Mouse (Mus musculus) large intestine, adult 2 months (tissue): ENCODE results near the gene Syt6. TPM values are rescaled to one million over a fixed set of nuclear protein-coding genes. Genes with fewer than 3 reads are reported as not detected.

Experiments
- DNase-seq: peaks from one replicate; pipeline ENCODE4 v3.0.0-alpha.2; 2012; ENCODE audit warnings: low read depth, low spot score
- WGBS: fragments of 180-500 bp; shearing (Covaris S2); methylation state at CpG from one replicate; pipeline ENCODE4 v1.1.7; 2018; 5-methylcytosine and 5-hydroxymethylcytosine counted together
- polyA plus RNA-seq: library from polyadenylated mRNA; depleted of rRNA; stranded (reverse); fragments of >200 nt; gene quantifications from 2 replicates; pipeline ENCODE4 v1.2.3, GENCODE M21; 2012; rRNA removed

Gene Syt6
- polyA plus RNA-seq: 0.21 and 0.44 TPM in 2 replicates

DNA sequence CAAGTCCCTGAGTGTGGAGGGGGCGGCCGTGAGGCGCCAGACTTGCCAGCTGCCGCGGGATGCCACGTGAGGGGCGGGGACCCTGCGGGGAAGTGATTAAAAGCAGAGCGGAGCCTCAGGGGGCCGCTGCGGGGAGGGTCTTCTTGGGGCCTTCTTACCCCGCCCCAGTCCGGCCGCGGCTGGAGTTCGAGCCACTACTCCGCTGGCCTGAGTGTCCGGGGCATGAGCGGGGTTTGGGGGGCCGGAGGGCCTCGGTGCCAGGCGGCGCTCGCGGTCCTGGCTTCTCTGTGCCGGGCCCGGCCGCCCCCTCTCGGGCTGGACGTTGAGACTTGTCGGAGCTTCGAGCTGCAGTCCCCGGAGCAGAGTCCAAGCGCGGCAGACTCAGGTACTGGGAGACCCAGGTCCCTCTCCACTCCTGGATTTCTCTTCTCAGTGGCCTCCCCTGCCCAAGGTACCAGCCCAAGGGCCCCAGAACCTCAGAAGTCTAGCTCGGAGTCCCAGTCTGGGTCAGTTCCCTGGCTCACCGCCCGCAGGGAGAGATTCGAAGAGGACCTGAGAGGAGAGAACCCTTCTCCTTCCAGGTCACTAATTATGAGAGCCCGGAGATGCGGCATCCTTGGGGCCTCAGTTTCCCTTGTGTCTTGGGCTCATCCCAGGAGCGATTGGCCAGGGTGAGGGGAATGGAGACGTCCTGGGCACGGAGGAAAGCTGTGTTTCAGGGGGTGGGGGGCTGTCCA, at the start of gene Syt6:
Gene Syt6 (plus strand): TSS at position 76 of the 737 bp plus-strand sequence.
- no peak for DNase-seq
- 4% methylated on average over 44 of the region's 44 CpGs for WGBS

DNA sequence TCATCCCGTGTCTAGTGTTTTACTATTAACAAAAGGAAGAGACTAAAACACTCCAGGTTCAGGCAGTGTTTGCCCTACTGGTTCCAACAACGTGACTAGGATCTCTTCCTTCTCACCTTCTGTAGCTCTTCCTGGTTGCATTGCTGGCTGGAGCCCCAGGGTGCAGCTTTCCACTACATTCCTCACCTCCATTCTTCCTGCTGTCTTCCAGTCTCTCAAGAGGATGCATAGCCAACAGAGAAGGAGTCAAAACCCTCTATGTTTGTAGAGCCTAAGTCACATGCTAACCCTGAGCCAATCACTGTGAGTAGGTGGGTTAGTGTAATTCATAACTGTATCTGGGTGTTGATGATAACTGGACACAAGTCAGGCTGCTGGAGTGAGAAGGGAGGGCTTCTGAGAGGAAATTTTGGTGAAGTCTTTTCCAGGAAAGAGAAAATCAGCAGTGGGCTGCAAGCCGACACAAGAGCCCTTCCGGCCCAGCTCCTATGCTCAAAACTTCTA, 48.8 kb upstream of the Syt6 start:
- WGBS: 59% methylated on average over 4 of the region's 4 CpGs
- no peak for DNase-seq

DNA sequence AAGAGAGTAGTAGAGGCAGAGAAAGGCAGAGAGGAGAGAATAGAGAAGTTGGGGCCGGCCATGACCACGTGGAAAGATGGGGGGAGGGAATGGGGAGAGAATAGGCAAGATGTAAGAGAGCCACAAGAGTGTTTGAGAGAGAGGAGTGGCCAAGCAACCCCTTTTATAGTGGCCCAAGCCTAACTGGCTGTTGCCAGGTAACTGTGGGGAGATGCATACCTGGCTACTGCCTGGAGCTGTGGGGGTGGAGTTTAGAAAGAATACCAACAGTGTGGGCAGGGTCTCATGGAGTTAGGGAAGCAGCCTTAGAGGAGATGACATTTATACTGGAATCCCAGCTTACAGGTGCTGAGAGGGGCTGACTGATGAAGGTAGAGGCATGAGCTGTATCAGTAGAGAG, 48.2 kb upstream of the Syt6 start:
- no peak for DNase-seq
- 20% methylated on average over 2 of the region's 2 CpGs for WGBS

DNA sequence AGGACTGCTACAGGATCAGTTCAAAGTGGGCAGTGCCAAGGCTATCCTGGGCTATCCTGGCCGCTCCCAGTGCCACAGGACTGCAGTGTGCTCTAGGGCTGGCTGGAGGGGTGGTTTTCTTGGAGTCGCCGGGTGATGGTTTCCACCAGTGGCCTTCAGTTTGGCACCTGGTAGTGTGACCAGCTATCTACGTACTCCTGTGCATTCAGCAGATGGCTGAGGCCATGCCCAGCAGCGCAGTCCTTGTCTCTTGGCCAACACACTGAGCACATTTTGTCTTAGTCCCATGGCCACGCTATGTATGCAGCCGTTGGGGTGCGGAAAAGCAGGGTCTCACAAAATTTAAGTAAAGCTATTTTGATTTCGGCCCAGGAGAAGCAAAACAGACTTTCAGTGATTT, 41.0 kb upstream of the Syt6 start:
- DNase-seq: no peak
- WGBS: 94% methylated on average over 9 of the region's 9 CpGs

DNA sequence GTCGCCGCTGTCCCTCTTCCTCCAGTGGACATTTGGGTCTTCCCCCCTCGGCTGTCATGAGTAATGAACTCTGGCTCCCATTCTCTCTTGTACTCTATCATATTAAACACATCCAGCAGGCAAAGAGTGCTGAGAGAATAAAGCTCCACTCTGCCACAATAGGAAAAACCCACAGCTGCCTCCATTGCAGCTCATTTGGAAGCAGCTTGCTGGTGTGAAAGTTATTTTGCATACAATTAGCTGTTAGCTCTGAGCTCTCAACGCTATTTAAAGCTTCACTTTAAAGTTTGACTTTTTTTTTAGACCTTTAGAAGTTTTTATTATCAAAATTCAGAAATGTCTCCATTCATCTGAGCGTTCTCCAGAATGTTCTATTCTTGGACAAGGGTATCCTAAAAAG, 39.8 kb upstream of the Syt6 start:
- no peak for DNase-seq
- 54% methylated on average over 5 of the region's 5 CpGs for WGBS

DNA sequence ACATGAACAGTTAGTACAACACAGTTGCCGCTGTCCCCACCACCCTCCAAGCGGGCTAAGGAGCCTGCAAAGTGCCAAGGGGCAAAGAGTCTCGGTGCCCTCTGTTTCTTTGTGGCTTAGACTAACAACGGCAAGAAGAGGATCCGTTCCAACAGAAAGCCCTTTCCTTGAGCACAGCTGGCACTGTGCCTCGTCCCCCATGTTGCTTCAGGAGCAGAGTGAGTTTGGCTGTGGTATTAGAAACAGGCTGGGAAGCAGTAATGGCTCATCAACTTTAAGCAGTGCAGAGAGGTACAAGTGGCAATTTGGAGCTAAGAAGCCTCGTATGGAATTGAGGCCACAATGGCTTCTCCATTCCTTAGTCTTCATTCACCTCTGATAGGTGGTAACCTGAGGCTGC, 35.9 kb upstream of the Syt6 start:
- DNase-seq: no peak
- WGBS: 75% methylated on average over 7 of the region's 7 CpGs

DNA sequence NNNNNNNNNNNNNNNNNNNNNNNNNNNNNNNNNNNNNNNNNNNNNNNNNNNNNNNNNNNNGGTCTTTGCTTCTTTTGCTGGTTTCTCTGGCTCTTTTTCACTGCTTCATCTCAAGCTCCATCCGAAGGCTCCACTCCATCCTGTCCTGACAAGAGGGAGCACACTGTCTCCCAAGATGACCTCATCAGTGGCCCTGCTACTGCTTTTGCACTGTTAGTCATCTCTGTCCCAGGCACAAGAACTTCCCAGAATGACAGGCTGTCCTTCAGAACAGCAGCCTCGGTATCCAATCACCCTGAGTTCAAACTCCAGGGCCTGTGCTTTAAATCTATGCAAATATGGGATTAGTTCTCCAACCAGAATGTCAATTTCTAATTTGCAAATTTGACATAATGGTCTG, 28.9 kb upstream of the Syt6 start:
- DNase-seq: no peak
- 44% methylated on average over 2 of the region's 2 CpGs for WGBS

DNA sequence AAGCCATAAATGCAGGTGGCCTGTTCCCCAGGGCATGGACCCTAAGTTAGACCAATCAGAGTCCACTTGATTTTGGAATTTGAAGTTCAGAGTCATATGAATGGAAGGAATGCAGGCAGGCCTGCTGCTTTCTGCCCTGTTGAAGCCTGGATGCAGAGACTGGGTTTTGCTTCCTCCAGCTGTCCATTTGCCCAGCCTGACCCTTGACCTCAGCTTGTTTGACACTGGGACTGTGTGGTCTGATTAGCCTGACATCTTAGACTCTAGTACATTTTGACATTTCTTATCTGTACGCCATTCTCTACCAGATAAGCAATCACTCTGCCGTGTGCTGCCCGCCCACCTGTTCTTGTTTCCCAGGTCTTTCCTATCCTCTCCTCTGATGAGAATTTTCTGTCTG, 28.4 kb upstream of the Syt6 start:
- WGBS: 71% methylated on average over 3 of the region's 3 CpGs

DNA sequence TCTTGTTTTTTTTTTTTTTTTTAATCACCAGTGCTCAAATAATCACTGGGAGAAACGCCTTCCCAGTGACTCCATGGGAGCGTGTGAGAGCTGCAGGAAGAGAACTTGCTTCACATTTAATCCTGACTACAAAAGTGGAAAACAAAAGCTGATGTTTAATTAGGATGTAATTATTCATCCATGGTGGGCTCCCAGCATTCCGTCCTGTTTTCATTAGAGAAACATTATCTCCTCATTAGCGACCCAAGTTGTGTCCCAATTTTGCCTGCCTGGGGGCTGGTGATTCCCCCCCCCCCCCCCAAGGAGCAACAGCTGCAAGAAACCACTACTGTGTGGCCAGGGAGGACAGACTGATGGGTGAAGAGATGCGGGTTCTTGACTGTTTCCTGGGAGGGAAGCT, 24.8 kb upstream of the Syt6 start:
- WGBS: 80% methylated on average over 5 of the region's 5 CpGs

More for the DNA sequence above, 28.4 kb upstream of the Syt6 start:
- no peak for DNase-seq

DNA sequence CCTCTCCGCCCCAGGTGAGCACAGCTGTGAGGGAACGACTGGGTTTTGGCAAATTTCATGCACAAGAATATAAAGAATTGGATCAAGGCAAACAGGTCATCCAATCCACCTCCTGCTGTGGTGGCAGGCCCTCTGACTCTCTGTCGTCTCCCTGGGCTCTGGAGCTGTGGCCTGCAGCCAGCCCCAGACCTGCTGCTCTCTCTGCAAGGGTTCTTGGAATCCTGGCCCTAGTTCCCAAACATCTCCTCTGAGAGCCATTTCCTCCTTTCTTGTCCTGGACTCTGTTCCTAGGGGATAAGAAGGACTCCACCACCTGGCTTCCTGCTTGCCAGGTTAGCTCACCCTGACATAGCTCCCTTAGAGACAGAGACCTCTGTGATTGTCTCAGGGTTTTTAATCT, 7.8 kb upstream of the Syt6 start:
- 69% methylated on average over 3 of the region's 3 CpGs for WGBS

More for the DNA sequence above, 24.8 kb upstream of the Syt6 start:
- DNase-seq: no peak

DNA sequence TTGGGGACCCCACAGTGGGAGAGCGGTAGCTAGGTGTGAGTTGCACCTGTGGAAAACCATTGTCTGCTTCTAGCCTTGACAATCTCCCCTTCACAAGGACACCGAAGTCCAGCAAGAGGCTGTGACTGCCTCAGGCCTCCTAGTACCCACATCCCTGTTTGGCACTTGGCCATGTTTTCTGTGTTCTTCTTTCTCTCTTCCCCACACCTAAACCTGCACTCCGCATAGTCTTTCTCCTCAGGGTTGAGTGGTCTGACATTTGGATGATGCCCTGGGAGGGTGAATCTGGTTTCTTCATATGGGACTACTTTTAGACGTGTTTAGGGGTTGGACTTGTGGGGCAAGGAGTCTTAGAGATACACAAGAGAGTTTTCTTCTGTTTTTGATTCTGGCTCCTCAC, 2.5 kb upstream of the Syt6 start:
- no peak for DNase-seq
- WGBS: 75% methylated on average over 4 of the region's 4 CpGs

More for the DNA sequence above, 7.8 kb upstream of the Syt6 start:
- DNase-seq: no peak

DNA sequence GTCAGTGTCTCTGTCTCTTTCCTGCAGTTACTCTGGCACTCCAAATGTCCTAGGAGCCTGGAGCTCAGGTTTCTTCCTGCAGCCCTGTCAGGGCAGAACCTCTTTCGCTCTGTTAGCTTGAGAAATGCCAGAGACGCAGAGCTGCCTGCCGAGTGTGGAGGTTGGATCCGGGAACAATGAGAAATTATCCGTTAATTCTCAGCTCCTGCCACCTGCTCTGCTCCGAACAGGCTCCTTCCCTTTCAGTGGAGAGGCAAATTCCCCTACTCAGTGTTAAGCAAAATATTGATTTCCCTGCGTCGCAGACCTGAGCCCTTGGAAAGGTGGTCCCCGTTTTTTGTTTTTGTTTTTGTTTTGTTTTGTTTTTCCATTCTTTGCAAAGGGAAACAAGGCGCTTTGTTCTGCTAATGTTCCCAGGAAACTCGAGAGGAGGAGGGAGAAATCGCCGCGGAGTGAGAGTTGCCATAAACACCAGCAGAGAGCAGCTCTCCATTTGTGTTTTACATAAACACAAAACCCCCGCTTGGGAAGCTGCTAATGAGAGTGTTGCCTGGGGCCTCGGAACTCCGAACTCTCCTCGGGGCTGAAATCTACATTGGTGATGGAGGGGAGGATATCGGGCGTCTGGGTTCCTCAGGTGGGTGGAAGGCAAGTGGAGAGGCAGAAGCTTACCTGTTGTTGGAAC, 1.8 kb upstream of the Syt6 start:
- no peak for DNase-seq
- WGBS: 7% methylated on average over 20 of the region's 20 CpGs

DNA sequence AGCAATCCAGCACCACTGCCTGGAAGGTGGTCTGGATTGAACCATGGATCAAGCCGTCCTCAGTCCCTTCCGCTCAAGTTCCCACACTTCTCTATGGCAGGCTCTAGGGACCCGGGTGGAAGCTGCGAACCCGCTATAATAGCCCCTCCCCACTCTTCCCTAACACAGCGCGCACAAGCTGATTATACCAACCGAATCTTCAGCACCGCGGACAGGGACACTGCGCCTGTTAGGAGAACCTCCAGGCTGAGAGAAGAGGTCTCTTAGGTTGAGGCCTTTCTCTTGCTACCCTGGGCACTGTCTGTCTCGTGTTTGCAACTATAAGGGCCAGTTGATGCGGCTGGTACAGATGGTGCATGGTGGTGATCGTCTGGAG, 1.3 kb upstream of the Syt6 start:
- 1% methylated on average over 14 of the region's 14 CpGs for WGBS
- peak; percentile 27 for DNase-seq

DNA sequence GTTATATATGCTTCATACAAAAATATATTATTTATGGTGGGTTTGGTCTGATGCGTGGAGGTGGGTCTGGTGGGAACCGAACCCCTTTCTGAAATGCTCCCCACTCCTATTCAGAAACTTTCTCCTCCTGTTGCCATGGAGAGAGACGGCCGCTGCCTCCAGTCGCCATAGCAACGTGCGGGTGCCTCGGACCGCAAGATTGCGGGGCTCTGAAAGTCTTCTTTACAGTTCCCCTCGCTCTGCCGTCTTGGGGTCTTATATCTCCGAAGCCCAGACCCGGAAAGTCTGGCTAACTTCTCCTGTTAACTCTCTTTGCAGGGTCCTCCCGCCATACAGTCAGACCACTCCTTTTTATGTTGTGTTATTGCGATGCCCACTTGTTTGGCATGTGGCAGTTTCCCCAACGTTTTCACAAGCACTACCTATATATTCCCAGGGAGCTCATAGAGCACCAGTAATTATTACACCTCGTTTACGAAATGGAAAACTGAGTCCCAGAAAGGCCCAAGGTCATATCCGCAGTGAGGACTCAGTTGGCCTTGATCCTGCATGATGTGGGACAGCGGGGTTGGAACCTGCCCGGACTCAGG, 370 bp upstream of the Syt6 start:
- WGBS: 22% methylated on average over 22 of the region's 22 CpGs
- DNase-seq: no peak

DNA sequence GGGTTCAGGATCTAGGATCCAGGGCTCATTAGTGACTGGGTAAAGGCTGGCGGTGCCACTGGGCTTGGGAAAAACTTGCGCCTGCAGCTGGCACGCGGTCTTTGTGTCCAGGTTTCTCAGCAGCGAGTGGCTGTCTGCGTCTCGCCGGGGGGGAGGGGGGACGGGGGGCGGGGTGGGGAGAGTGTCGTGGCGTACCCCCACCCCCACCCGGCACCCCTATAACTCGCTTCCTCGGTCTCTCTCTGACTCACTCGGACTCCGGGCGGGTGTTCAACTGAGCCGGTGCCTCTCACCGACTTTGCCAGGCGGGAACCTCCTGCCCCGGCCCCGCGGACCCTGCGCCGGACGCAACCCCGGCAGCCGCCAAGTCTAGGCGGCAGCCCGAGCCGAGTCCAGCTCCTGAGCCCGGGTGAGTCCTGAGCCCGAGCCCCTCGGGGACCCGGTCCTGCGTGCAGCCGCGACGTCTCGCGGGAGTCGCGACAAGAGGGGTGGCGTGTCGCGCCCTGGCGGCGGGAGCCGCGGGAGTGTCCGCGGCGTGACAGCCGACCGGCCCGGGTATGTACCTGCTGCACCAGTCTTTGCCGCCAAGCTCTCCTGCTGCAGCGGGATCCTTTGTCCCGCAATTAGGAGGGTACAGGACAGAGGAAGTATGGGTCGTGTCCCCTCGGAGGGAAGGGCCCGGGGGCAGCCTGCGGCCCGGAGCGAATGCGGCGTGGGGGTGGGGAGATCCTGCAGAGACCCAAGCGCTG, 1.0 kb downstream of the Syt6 start:
- no peak for DNase-seq
- 2% methylated on average over 69 of the region's 69 CpGs for WGBS

DNA sequence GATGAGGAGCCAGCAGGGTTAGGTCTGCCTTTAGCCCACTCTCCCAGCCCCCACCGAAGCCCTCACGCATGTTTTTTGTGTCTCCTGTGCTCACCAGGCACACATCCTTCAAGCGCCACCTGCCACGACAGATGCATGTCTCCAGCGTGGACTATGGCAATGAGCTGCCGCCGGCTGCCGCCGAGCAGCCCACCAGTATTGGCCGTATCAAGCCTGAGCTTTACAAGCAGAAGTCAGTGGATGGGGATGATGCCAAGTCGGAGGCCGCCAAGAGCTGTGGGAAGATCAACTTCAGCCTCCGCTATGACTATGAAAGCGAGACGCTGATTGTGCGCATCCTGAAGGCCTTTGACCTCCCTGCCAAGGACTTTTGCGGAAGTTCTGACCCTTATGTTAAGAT, 12.1 kb downstream of the Syt6 start:
- 95% methylated on average over 17 of the region's 17 CpGs for WGBS
- no peak for DNase-seq

DNA sequence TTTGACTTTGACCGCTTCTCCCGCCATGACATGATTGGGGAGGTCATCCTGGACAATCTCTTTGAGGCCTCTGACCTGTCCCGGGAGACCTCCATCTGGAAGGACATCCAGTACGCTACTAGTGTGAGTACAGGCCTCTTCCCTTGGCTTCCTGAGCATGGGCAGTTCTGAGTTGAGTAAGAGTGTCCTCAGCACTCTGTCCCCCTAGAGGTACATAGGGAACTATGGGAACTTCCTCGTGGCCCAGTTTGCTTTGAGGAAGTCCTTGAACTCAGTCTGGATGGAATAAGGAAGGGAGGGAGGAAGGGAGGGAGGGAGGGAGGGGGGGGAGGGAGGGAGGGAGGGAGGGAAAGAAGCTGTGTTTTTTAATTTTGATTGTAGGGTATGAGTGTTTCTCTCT, 12.6 kb downstream of the Syt6 start:
- WGBS: 79% methylated on average over 5 of the region's 5 CpGs

DNA sequence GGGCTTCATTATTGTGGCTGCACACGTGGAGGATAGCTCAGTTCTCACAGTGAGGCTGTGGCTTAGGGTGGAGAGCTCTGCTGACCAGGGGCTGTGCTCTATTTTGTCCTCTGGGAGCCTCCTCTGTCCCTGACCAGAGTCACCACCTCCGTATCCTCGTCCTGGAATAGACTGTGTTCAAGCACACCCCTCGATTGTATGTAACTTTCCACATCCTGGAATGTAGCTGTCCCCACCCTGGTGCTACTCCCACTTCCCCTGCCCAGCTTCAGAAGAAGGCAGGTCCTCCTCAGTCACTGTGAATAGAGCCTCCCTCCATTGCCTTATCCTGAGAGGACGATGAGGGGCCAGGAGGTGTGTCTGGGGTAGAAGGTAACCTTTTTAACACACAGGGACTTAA, 14.6 kb downstream of the Syt6 start:
- no peak for DNase-seq
- WGBS: 34% methylated on average over 5 of the region's 5 CpGs

More for the DNA sequence above, 12.6 kb downstream of the Syt6 start:
- no peak for DNase-seq

DNA sequence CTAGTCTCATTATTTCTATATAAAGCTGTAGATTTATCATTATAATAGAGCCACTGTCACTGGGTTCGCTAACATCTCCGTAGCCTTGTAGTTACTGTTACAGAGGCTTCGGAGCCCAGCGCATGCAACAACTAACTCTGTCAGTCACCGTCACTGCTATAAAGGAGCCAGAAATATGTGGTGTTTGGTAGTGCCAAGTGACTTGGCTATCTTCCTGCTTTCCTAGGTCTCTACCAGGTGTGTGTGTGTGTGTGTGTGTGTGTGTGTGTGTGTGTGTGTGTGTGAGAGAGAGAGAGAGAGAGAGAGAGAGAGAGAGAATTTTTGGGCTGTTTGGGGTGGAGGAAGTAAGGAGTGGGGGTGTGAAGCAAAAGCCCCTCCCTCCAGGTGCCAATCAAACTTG, 17.6 kb downstream of the Syt6 start:
- DNase-seq: no peak
- 93% methylated on average over 5 of the region's 5 CpGs for WGBS

DNA sequence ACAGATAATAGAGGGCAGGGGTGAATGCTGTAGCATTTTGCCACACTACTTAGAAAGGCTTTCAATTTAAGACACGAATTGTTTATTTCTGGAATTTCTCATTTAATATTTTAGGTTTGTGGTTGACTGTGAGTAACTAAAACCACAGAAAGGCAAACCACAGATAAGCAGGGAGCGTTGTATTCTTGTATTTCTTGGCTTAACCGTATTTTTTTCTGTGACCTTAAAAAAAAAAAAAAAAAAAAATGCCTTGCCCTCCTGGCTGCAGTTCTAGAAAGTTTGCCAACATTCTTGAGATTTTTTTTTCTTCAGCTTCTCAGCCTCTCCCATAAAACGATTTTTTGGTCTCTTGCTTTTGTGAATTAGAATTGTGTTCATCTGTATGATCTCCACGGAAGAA, 18.6 kb downstream of the Syt6 start:
- no peak for DNase-seq
- 31% methylated on average over 5 of the region's 5 CpGs for WGBS
